ENCODE assay signal across 8 mouse cellular contexts in genomic region chr1:88705799-88706198, GRCm38 (mm10). TPM values are rescaled to one million over a fixed set of nuclear protein-coding genes. Genes with fewer than 3 reads are reported as not detected.
DNase-seq lines count a peak whose midpoint lies in the region; ATAC-seq and TF ChIP-seq lines count a peak whose summit lies in the region.

No protein-coding gene starts in this region.

- no peak overlapping the region for H3K4me3 ChIP-seq in C2C12 (ENCODE audit: insufficient read depth, poor library complexity, severe bottlenecking)
- H3K4me3 ChIP-seq in heart, embryonic 14.5 days (ENCODE audit: control insufficient read depth in 1 of 2, insufficient read depth in 1 of 2, low read depth in 1 of 2, low read length in 2 of 2): no peak overlapping the region
- no peak overlapping the region for H3K4me3 ChIP-seq in liver, embryonic 13.5 days (replicated peaks)
- no peak overlapping the region for H3K4me3 ChIP-seq in neural tube, embryonic 11.5 days (ENCODE audit: low read depth, low read length)
- H3K4me3 ChIP-seq in stomach, embryonic 16.5 days (replicated peaks; ENCODE audit: low read length): no peak overlapping the region

- H3K27me3 ChIP-seq in C2C12 (ENCODE audit: control insufficient read depth, insufficient read depth, insufficient read length): no peaks in the 10 kb centered on the region
- H3K27me3 ChIP-seq in heart, embryonic 14.5 days (ENCODE audit: control insufficient read depth, insufficient read depth, low read length): no peaks in the 10 kb centered on the region
- H3K27me3 ChIP-seq in liver, embryonic 13.5 days: peaks cover 35% of the 10 kb centered on the region
- no peaks in the 10 kb centered on the region for H3K27me3 ChIP-seq in neural tube, embryonic 11.5 days (ENCODE audit: control insufficient read depth, insufficient read depth, low read length)
- H3K27me3 ChIP-seq in stomach, embryonic 16.5 days (ENCODE audit: control insufficient read depth, insufficient read depth, low read length): no peaks in the 10 kb centered on the region

- no peaks in the 10 kb centered on the region for H3K36me3 ChIP-seq in C2C12 (ENCODE audit: control insufficient read depth, insufficient read depth)
- H3K36me3 ChIP-seq in heart, embryonic 14.5 days (ENCODE audit: control insufficient read depth, insufficient read depth, low read length): no peaks in the 10 kb centered on the region
- H3K36me3 ChIP-seq in liver, embryonic 13.5 days: no peaks in the 10 kb centered on the region
- H3K36me3 ChIP-seq in neural tube, embryonic 11.5 days (ENCODE audit: control insufficient read depth, insufficient read depth, low read length): no peaks in the 10 kb centered on the region
- H3K36me3 ChIP-seq in stomach, embryonic 16.5 days (ENCODE audit: control insufficient read depth, insufficient read depth, low read length): no peaks in the 10 kb centered on the region

- no peak overlapping the region for H3K9ac ChIP-seq in heart, embryonic 14.5 days (ENCODE audit: low read length)
- H3K9ac ChIP-seq in liver, embryonic 13.5 days: no peak overlapping the region
- H3K9ac ChIP-seq in neural tube, embryonic 11.5 days (ENCODE audit: low read length): no peak overlapping the region
- 0 out of 2 replicates have a peak overlapping the region, but pooled peaks have one; percentile 32 for H3K9ac ChIP-seq in stomach, embryonic 16.5 days (ENCODE audit: low read length)

- H3K4me1 ChIP-seq in heart, embryonic 14.5 days (ENCODE audit: control insufficient read depth in 2 of 2, insufficient read depth in 2 of 2, low read length in 2 of 2): peaks cover 2 to 5% of the 10 kb centered on the region in 2 experiments; a peak in 2 of 4 replicates
- peaks cover 14% of the 10 kb centered on the region for H3K4me1 ChIP-seq in liver, embryonic 13.5 days (replicated peaks)
- 0 out of 2 replicates have a peak, but pooled peaks cover 2% of the 10 kb centered on the region for H3K4me1 ChIP-seq in neural tube, embryonic 11.5 days (ENCODE audit: control insufficient read depth, insufficient read depth, low read length)
- peaks cover 8% of the 10 kb centered on the region for H3K4me1 ChIP-seq in stomach, embryonic 16.5 days (ENCODE audit: control insufficient read depth, insufficient read depth, low read length)

- peaks cover 7% of the 10 kb centered on the region for H3K79me3 ChIP-seq in C2C12 (ENCODE audit: low read depth)

- under 1% methylated on average over 15 of the region's 15 CpGs for WGBS in heart, embryonic 14.5 days
- WGBS in liver, embryonic 13.5 days (ENCODE audit: insufficient replicate concordance): 1% methylated on average over 15 of the region's 15 CpGs
- WGBS in neural tube, embryonic 11.5 days: under 1% methylated on average over 15 of the region's 15 CpGs
- WGBS in stomach, embryonic 16.5 days: under 1% methylated on average over 15 of the region's 15 CpGs

- H3K4me2 ChIP-seq in heart, embryonic 14.5 days (ENCODE audit: low read length): peak overlapping the region; percentile 31
- no peak overlapping the region for H3K4me2 ChIP-seq in liver, embryonic 13.5 days
- H3K4me2 ChIP-seq in neural tube, embryonic 11.5 days (ENCODE audit: low read depth): no peak overlapping the region
- no peak overlapping the region for H3K4me2 ChIP-seq in stomach, embryonic 16.5 days (ENCODE audit: low read depth, low read length)

- peak; percentile 85 for TF ChIP-seq CTCF in C2C12 (IDR thresholded peaks at IDR 0.05; ENCODE audit: control insufficient read depth, insufficient read depth, insufficient read length)

- no peak overlapping the region for H3K27ac ChIP-seq in heart, embryonic 14.5 days (replicated peaks in 1 of 2; ENCODE audit: control insufficient read depth in 1 of 2, insufficient read depth in 1 of 2, low read depth in 2 of 2, low read length in 2 of 2)
- H3K27ac ChIP-seq in liver, embryonic 13.5 days: no peak overlapping the region
- no peak overlapping the region for H3K27ac ChIP-seq in neural tube, embryonic 11.5 days (ENCODE audit: low read depth, low read length)
- H3K27ac ChIP-seq in stomach, embryonic 16.5 days (ENCODE audit: low read length): no peak overlapping the region

- ATAC-seq in erythroid progenitor cell, adult 5-6 weeks (replicated peaks; ENCODE audit: low FRiP score, poor library complexity, severe bottlenecking): peak; percentile 57; the same call in 1 of the 2 replicates
- no peak for ATAC-seq in heart, embryonic 14.5 days (ENCODE audit: insufficient number of reproducible peaks, insufficient read depth, low FRiP score, low read depth)
- ATAC-seq in liver, embryonic 13.5 days (ENCODE audit: low read depth): peak; percentile 32; the same call in 1 of the 2 replicates
- peak; percentile 68 for ATAC-seq in neural tube, embryonic 11.5 days (ENCODE audit: insufficient read depth, low FRiP score, low TSS enrichment)
- ATAC-seq in stomach, embryonic 16.5 days (ENCODE audit: insufficient read depth, low FRiP score): peak; percentile 59

- H3ac ChIP-seq in C2C12 (ENCODE audit: control insufficient read depth, insufficient read length, low read depth): peak overlapping the region; percentile 50

- no peaks in the 10 kb centered on the region for H3K9me3 ChIP-seq in heart, embryonic 14.5 days (ENCODE audit: control insufficient read depth, low read length)
- no peaks in the 10 kb centered on the region for H3K9me3 ChIP-seq in liver, embryonic 13.5 days (replicated peaks)
- no peaks in the 10 kb centered on the region for H3K9me3 ChIP-seq in neural tube, embryonic 11.5 days (ENCODE audit: control insufficient read depth, low read length)
- no peaks in the 10 kb centered on the region for H3K9me3 ChIP-seq in stomach, embryonic 16.5 days (replicated peaks; ENCODE audit: control insufficient read depth, low read length)

- DNase-seq in brain, adult 2 months (ENCODE audit: low read depth, low spot score): peak; percentile 98
- peak; percentile 94 for DNase-seq in kidney, postnatal 10 days
- peak; percentile 56 for DNase-seq in liver, embryonic 13.5 days
- DNase-seq in neural tube, embryonic 11.5 days (ENCODE audit: low spot score): peak; percentile 93

- H3K79me2 ChIP-seq in C2C12 (ENCODE audit: control insufficient read depth, insufficient read depth): peaks cover 12% of the 10 kb centered on the region

TF ChIP-seq in C2C12, 6 proteins besides CTCF, POLR2A, EP300 and RAD21:
- TF ChIP-seq FOSL1 (IDR thresholded peaks at IDR 0.05; ENCODE audit: insufficient read depth, low read length, poor library complexity, severe bottlenecking) (no peak), MYOG (IDR thresholded peaks at IDR 0.05; ENCODE audit: control insufficient read depth, extremely low read depth, insufficient read length) (no peak), MAX (IDR thresholded peaks at IDR 0.05) (peak; percentile 67), USF1 (IDR thresholded peaks at IDR 0.05; ENCODE audit: low read depth) (no peak), MYOD1 (IDR thresholded peaks at IDR 0.05; ENCODE audit: control insufficient read depth, insufficient read length, low read depth) (peak; percentile 11), CEBPB (IDR thresholded peaks at IDR 0.05; ENCODE audit: low read depth) (peak; percentile 44)

RNA-seq across cellular contexts. Expression of gene Arl4c, which starts 3.8 kb away (rescaled TPM):
- 81.3 TPM for polyA plus RNA-seq in C2C12 (2012; fragmentation: generic; extraction: Trizol)
- 2.9 and 4.0 TPM in 2 replicates for total RNA-seq in erythroid progenitor cell, adult 5-6 weeks (2015; ENCODE audit: low replicate concordance)
- 2.6 and 4.7 TPM in 2 replicates for total RNA-seq in erythroid progenitor cell, adult 5-6 weeks (2017; ENCODE audit: low replicate concordance)
- polyA plus RNA-seq in heart, embryonic 14.5 days (2014; fragmentation: Nextera tagmentation; extraction: Ambion mirVana): 3.1 and 4.4 TPM in 2 replicates
- 0.79 and 0.83 TPM in 2 replicates for polyA plus RNA-seq in liver, embryonic 13.5 days (2015; fragmentation: Nextera tagmentation; extraction: Ambion mirVana)
- 10.5 and 11.8 TPM in 2 replicates for polyA plus RNA-seq in neural tube, embryonic 11.5 days (2014; fragmentation: Nextera tagmentation; extraction: Ambion mirVana)
- 6.6 and 6.9 TPM in 2 replicates for polyA plus RNA-seq in stomach, embryonic 16.5 days (2015; fragmentation: Nextera tagmentation; extraction: Ambion mirVana)
